Mouse (Mus musculus) brain, embryonic 14.5 days (tissue): ENCODE data around the gene Dnajc19. TPM values are rescaled to one million over a fixed set of nuclear protein-coding genes. Genes with fewer than 3 reads are reported as not detected.

Experiments
- DNase-seq: peaks from one replicate; pipeline ENCODE4 v3.0.0-alpha.2; 2011; ENCODE audit warnings: low read depth
- CTCF ChIP-seq: fragments of 200-500 bp; IDR thresholded peaks from 2 replicates; pipeline ENCODE4 v1.5.1; 2012; ENCODE audit warnings: inconsistent platforms, mild to moderate bottlenecking, moderate library complexity, borderline replicate concordance; ENCODE audit not compliant: insufficient read depth, insufficient read length; ENCODE audit errors: extremely low read depth
- POLR2A ChIP-seq: fragments of 200-500 bp; IDR thresholded peaks from 2 replicates; pipeline ENCODE4 v1.6.1; 2012; ENCODE audit warnings: mild to moderate bottlenecking, inconsistent platforms, borderline replicate concordance; ENCODE audit not compliant: poor library complexity, insufficient read depth, insufficient read length, severe bottlenecking; ENCODE audit errors: extremely low read depth
- polyA plus RNA-seq: library from polyadenylated mRNA; depleted of rRNA; stranded (reverse); fragments of >200 nt; gene quantifications from 2 replicates; pipeline ENCODE4 v1.2.3, GENCODE M21; 2012; rRNA removed

Dnajc19 gene
- 67.8 and 88.5 TPM in 2 replicates for polyA plus RNA-seq

- DNase-seq, result peak; percentile 98
- TF ChIP-seq POLR2A, result peak; percentile 70; the same call in 1 of the 2 replicates
- TF ChIP-seq CTCF, result no peak
These were observed at the start of gene Dnajc19 for GRCm38 (mm10) chr3:34080900-34081662. Dnajc19 (minus strand) TSS chr3:34081321.

GRCm38 (mm10) chr3:34129957-34130356, 48.8 kb upstream of the Dnajc19 start:
- TF ChIP-seq CTCF (no peak), POLR2A (no peak)
- no peak for DNase-seq

GRCm38 (mm10) chr3:34121311-34121710, 40.2 kb upstream of the Dnajc19 start:
- DNase-seq, result no peak
- TF ChIP-seq CTCF (no peak), POLR2A (no peak)

- TF ChIP-seq POLR2A (no peak), CTCF (no peak)
- no peak for DNase-seq
These were observed 39.7 kb upstream of the Dnajc19 start for GRCm38 (mm10) chr3:34120791-34121190.

GRCm38 (mm10) chr3:34119869-34120268, 38.7 kb upstream of the Dnajc19 start:
- TF ChIP-seq CTCF (no peak), POLR2A (no peak)
- DNase-seq, result no peak

- TF ChIP-seq POLR2A (no peak), CTCF (no peak)
- DNase-seq, result peak; percentile 53
These were observed 34.7 kb upstream of the Dnajc19 start for GRCm38 (mm10) chr3:34115806-34116205.

GRCm38 (mm10) chr3:34111941-34112685, 31.0 kb upstream of the Dnajc19 start:
- TF ChIP-seq POLR2A, result no peak
- no peak for TF ChIP-seq CTCF
- no peak for DNase-seq

GRCm38 (mm10) chr3:34107631-34108030, 26.5 kb upstream of the Dnajc19 start:
- TF ChIP-seq POLR2A, result no peak
- no peak for DNase-seq

GRCm38 (mm10) chr3:34106421-34106820, 25.3 kb upstream of the Dnajc19 start:
- no peak for DNase-seq
- TF ChIP-seq POLR2A, result no peak
- no peak for TF ChIP-seq CTCF

- DNase-seq, result peak; percentile 84
These were observed 23.0 kb upstream of the Dnajc19 start for GRCm38 (mm10) chr3:34103902-34104672.

GRCm38 (mm10) chr3:34102891-34103290, 21.8 kb upstream of the Dnajc19 start:
- no peak for TF ChIP-seq POLR2A
- no peak for TF ChIP-seq CTCF
- DNase-seq, result peak; percentile 44

More at GRCm38 (mm10) chr3:34103902-34104672, 23.0 kb upstream of the Dnajc19 start:
- no peak for TF ChIP-seq CTCF
- no peak for TF ChIP-seq POLR2A

- TF ChIP-seq CTCF, result no peak
- no peak for TF ChIP-seq POLR2A
- DNase-seq, result no peak
These were observed 2.5 kb upstream of the Dnajc19 start for GRCm38 (mm10) chr3:34083655-34084054.

- TF ChIP-seq POLR2A, result no peak
- TF ChIP-seq CTCF, result no peak
These were observed 808 bp upstream of the Dnajc19 start for GRCm38 (mm10) chr3:34081929-34082328.

GRCm38 (mm10) chr3:34076058-34076759, 4.9 kb downstream of the Dnajc19 start:
- DNase-seq, result no peak
- no peak for TF ChIP-seq CTCF
- no peak for TF ChIP-seq POLR2A

More at GRCm38 (mm10) chr3:34081929-34082328, 808 bp upstream of the Dnajc19 start:
- no peak for DNase-seq
